Mouse (Mus musculus): ENCODE measurements at regions not wholly inside any gene's neighbourhood (a gene's known extent, or its start where the extent isn't known, plus 50 kb on each side); places are given as distances from the start of the nearest gene placed in this dataset.

GRCm38 (mm10) chr14:11417857-11418256, 61.3 kb upstream of the Gm3839 start:
- no peak for DNase-seq (ENCODE audit: low spot score)

DNA sequence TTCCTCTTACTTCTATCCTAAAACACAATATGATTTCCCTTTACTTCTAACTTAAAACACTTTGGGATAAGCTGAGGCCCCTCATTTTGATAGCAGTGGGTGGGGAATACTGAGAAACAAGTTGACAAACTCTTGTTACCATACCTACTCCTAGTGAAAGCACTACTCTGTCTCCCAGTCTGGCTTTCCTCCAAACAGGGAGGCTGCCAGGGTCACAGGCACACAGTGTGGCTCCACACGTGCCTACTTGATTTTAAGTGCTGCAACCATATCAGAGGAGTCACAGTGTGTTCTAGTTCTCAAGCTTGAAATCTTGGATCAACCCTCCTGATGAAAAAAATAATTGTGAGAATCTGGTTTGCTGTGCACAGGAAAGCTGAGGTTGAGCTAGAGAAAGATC, 65.8 kb upstream of the Gm3839 start:
- DNase-seq (ENCODE audit: low spot score): no peak

- no peak for DNase-seq (ENCODE audit: low spot score)
Measured at GRCm38 (mm10) chr14:11428256-11429240, 72.0 kb upstream of the Gm3839 start.

- no peak for DNase-seq (ENCODE audit: low spot score)
Measured at GRCm38 (mm10) chr14:11435166-11435784, 78.7 kb upstream of the Gm3839 start.

GRCm38 (mm10) chr14:11438611-11439010, 82.1 kb upstream of the Gm3839 start:
- DNase-seq (ENCODE audit: low spot score): no peak

DNA sequence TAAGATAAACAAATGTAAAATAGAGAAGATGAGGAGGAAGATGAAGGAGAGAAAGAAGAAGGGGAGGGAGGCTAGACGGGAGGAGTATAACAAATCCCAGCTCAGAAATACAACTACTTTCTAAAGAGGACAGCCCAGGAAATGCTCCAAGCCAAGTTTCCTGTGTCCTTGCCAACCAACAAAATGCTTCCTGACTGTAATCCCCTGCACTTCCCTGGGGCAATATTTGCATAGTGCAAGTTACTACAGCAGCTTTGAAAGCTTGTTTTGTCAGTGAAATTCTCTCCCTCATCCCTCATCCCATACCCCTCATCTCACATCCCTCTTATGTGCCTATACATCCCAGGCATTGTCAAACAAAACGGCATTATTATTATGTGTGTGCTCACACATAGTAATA, 83.7 kb upstream of the Gm3839 start:
- DNase-seq (ENCODE audit: low spot score): peak; percentile 7

- no peak for DNase-seq (ENCODE audit: low spot score)
Measured at GRCm38 (mm10) chr14:11449958-11450357, 93.4 kb upstream of the Gm3839 start.

DNA sequence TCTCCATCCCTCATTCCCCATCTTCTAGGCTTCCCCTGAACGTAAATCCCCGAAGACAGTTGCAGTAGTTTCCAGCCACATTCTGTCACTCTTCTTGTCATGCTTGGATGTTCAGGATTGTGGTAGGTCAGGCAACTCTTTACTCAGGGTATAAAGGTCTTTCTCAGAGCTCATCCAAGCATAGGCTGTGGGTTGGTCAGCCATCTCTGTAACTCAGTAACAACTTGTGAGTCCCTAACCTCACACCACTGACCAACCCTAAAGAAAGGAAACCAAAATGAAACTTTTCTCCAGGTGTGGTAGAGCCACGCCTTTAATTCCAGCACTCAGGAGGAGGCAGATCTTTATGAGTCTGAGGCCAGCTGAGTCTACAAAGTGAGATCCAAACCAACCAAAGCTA, 75.6 kb upstream of the Ptprg start:
- DNase-seq (ENCODE audit: low spot score): no peak

GRCm38 (mm10) chr14:11482151-11482550, 71.2 kb upstream of the Ptprg start:
- no peak for DNase-seq (ENCODE audit: low spot score)

- no peak for DNase-seq (ENCODE audit: low spot score)
Measured at GRCm38 (mm10) chr14:11486287-11486686, 67.0 kb upstream of the Ptprg start.

- no peak for DNase-seq (ENCODE audit: low spot score)
Measured at GRCm38 (mm10) chr14:11501744-11502143, 51.6 kb upstream of the Ptprg start.

- DNase-seq (ENCODE audit: low spot score): no peak
Measured at GRCm38 (mm10) chr14:11503156-11503555, 50.2 kb upstream of the Ptprg start.
